Mouse (Mus musculus) brown adipose tissue, adult 24 weeks (tissue): Measurements from ENCODE around the gene Scamp4. TPM values are rescaled to one million over a fixed set of nuclear protein-coding genes. Genes with fewer than 3 reads are reported as not detected.
"Not testable (repeated sequence)": the region's sequence is repeated elsewhere in the genome, so short reads cannot be mapped to it uniquely, and the experiment has no call there.

Experiments
- H3K27ac ChIP-seq: fragments of 200-500 bp; replicated peaks from 2 replicates; pipeline ENCODE4 v1.5.1; 2012; ENCODE audit warnings: low read depth, mild to moderate bottlenecking, low read length
- H3K4me1 ChIP-seq: fragments of 200-500 bp; 2 replicates; pipeline ENCODE4 v1.6.1; 2012; ENCODE audit warnings: low read length, mixed read lengths; ENCODE audit not compliant: control insufficient read depth, insufficient read depth, insufficient read length
- H3K4me3 ChIP-seq: fragments of 200-500 bp; 2 replicates; pipeline ENCODE4 v1.5.1; 2012; ENCODE audit warnings: low read depth, mild to moderate bottlenecking, low read length, moderate library complexity; ENCODE audit not compliant: insufficient read depth
- polyA plus RNA-seq: library from polyadenylated mRNA; stranded (reverse); fragments of >200 nt; gene quantifications from 2 replicates; pipeline ENCODE4 v1.2.4, GENCODE M21; 2012; ENCODE audit not compliant: missing spikeins, insufficient read depth, insufficient read length

Scamp4 gene
- polyA plus RNA-seq, 1 experiment, result 16.2 TPM

DNA sequence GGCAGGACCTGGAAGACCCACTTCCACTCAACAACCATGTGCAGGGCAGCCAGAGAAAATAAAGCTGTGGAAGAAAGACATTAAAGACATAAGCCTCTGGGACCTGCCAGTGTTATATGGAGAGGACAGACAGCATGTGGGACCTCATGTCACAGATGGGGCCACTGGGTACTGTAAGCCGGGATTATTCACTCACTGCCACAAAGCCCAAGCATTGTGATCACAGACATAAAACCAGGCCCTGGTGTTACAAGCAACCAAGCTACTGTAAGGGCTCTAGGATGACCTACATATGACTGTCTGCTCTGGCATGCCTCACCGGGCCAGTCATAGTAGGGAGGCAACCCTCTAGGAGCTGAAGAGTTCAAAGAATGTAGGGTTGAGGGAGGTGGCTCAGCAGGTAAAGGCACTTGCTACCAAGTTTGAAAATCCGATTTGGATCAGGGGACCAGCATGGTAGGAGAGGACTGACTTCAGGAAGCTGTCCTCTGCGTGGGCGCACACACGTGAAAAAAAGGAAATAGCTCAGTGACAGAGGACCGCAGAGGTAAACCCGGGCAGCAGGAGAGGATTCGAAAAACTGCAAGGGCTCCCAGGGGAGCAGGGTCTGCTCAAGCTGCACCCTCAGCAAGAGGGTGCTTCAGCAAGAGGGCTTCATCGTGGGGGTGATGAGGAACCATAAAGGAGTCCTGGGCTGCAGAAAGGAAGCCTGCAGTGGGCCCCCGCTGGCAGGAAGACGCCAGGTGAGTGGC lies 13.4 kb upstream of the Scamp4 start:
- peak overlapping the region; percentile 70 for H3K27ac ChIP-seq
- peaks cover 25% of the 10 kb centered on the region for H3K4me1 ChIP-seq

DNA sequence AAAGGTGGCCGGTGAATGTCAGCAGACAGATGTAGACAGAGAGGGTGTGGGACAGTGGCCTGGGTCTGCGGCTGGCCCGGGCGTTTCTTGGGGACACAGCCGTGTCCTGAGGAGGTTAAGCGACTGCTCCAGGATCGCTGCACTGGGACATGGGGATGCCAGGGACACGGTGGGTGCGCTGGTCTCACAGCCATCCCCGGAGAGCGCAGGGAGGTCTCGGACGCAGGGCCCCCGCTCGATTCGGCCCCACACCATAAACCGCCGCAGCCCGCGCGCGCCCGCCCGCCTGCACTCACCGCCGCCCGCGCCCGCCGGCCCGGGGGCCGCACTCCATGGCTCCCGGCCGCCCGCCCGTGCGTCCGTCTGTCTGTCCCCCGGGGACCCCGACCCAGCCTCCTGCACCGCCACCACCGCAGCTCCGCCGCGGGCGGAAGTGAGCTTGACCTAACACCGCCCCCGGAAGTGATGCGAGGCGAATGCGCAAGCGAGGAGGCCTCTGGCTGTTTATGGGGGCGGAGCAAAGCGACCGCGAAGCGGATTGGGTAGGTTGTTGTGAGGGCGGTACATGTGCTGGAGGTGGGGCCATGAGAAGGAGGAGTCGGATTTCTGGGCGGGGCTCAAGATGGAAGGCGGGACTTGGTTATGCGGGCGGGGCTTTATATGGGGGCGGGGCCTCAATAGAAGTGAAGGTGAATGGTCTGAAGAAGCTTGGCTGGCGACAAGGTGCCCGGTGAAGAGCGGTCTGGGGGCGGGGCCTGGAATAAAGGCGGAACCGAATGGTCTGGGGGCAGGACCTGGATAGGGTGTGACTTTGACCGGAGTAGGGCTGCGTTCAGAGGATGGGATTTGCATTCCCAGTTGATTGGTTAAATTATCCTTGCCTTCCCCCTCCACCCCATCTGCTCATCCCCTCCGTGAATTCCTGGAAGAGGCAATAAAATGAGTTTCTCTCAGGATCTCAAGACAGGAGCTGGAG lies 12.5 kb upstream of the Scamp4 start, which contains the start of gene Abhd17a:
Gene Abhd17a, minus strand, starts transcription at position 463 of the 976 bp plus-strand sequence.
- peak within 1 kb of the TSS; percentile 70 for H3K27ac ChIP-seq
- H3K4me3 ChIP-seq, result peak within 1 kb of the TSS; percentile 96
- peaks cover 17% of the 10 kb centered on the region for H3K4me1 ChIP-seq

More for the DNA sequence above, 13.4 kb upstream of the Scamp4 start:
- peak overlapping the region; percentile 96 for H3K4me3 ChIP-seq

DNA sequence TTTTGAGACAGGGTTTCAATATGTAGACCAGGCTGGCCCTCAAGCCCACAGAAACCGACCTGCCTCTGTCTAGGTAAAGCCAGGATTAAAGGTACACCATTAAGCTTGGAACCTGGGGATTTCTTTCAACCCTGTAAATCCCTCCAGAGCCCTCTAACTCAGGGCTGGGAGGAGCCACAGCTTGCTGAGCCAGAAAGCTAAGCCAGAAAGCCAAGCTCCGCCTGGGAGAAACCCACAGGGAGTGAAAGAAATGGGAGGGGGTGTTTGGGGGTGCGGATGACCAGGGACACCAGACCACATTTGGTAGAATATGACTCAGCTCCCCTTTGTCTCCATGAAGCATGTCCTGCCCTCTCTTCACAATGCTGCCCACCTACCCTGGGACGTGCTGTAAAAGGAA lies 6.4 kb upstream of the Scamp4 start:
- H3K4me3 ChIP-seq, result no peak overlapping the region
- H3K4me1 ChIP-seq, result no peaks in the 10 kb centered on the region
- H3K27ac ChIP-seq, result no peak overlapping the region

DNA sequence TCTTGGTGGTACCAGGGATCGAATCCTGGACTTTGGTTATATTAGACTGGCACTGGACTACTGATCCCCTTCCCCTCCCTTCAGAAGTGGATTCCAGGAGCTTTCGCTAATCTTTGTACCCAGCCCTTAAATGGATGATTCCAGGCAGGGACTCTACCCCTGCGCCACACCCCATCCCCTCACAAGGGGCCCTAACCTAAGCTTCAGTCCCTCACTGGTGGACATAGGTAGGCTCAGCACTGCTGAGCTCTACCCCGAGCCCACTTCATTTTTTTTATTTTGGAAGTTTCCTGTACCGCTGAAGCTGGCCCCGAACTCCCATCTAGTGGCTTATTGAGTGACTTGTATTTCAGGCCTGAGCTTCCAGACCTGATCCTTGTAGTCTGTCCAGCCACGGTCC lies 692 bp downstream of the Scamp4 start:
- Histone ChIP-seq H3K27ac (peak overlapping the region; percentile 65), H3K4me1 (peaks cover 6% of the 10 kb centered on the region), H3K4me3 (peak overlapping the region; percentile 92)

DNA sequence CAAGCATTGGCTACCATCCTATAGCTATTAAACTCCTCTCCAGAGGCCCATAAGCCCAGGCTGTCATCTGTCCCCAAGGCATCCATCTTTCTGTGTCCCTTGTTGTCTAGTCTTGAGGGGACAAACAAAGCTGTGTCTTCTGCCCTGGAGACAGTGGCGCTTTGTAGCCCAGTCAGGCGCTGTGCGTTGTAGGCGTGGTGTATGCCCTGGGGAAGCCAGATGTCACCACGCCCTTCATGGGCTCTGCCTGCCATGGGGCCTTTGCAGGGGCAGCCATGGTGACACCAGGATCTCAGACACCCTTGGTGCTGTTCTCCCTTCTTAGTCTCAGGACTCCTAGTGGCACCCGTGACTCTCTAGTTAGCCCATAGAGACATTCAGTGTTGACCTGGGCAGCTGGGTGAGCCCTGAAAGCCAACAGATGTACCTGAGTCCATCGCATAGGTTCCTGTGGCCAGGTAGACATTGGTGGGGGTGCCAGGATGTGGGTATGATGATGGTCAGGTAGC lies 1.4 kb downstream of the Scamp4 start:
- Histone ChIP-seq H3K4me3 (no peak overlapping the region), H3K27ac (0 out of 2 replicates have a peak overlapping the region, but pooled peaks have one; percentile 65), H3K4me1 (peaks cover 6% of the 10 kb centered on the region)

DNA sequence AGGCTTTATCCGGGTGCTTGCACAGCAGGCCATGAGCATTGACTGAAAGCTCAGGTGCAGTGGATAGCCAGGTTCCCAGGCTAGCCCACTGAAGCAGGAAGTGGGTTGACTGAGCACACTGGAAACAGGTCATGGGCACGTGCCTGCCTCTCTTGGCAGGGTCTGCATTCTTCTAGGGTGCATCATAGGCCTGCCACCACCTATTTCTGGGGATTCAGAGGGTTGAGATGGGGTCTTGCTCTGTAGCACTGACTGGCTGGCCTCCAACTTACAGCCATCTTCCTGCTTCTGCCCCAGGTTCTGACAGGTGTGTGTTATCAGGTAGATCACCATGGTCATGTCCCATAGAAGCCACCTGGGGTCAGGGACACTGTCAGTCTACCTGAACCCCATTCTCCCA lies 2.3 kb downstream of the Scamp4 start:
- H3K4me3 ChIP-seq, result no peak overlapping the region
- H3K4me1 ChIP-seq, result peaks cover 6% of the 10 kb centered on the region
- H3K27ac ChIP-seq, result no peak overlapping the region

DNA sequence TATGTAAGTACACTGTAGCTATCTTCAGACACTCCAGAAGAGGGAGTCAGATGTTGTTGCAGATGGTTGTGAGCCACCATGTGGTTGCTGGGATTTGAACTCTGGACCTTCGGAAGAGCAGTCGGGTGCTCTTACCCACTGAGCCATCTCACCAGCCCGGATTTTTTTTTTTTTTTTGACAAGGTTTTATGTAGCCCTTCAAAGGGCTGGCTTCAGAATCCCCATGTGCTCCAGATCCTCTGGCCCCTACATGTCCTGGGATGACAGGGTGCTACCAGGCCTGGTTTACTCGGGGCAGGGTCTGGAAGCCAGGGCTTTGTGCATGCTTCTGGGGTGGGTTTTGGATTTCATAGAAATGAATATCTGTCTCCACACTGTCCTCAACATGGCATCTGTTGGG lies 3.0 kb downstream of the Scamp4 start, which contains the start of gene Gm49322:
Gene Gm49322, plus strand, starts transcription at position 301 of the 400 bp plus-strand sequence.
- H3K4me3 ChIP-seq, H3K4me1 ChIP-seq, H3K27ac ChIP-seq: not testable (repeated sequence)

DNA sequence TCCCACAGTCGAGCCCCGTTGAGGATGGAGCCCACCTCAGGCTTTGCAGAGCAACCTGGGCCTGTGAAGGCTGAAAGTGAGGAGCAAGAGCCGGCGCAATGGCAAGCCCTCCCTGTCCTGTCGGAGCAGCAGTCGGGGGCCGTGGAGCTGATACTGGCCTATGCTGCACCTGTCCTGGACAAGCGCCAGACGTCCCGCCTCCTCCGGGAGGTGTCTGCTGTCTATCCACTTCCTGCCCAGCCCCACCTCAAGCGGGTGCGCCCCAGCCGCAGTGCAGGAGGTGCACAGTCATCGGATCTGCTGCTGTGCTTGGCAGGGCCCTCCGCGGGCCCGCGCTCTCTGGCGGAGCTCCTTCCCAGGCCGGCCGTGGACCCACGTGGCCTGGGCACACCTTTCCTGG lies 3.6 kb downstream of the Scamp4 start:
- H3K27ac ChIP-seq, result no peak overlapping the region
- H3K4me3 ChIP-seq, result no peak overlapping the region
- H3K4me1 ChIP-seq, result peaks cover 6% of the 10 kb centered on the region

DNA sequence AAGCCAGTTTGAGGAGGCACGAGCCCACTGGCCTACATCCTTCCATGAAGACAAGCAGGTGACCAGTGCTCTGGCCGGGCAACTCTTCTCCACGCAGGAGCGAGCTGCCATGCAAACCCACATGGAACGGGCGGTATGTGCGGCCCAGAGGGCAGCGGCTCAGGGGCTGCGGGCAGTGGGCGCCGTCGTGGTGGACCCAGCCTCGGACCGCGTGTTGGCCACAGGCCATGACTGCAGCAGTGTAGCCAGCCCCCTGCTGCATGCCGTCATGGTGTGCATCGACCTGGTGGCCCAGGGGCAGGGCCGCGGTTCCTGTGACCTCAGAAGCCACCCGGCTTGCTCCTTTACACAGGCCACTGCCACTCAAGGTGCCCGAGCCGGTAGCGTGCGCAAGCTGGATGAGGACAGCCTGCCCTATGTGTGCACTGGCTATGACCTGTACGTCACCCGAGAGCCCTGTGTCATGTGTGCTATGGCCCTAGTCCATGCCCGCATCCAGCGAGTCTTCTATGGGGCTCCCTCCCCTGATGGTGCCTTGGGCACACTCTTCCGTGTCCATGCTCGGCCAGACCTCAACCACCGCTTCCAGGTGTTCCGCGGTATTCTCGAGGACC lies 4.2 kb downstream of the Scamp4 start:
- H3K4me1 ChIP-seq, result peaks cover 6% of the 10 kb centered on the region
- no peak overlapping the region for H3K4me3 ChIP-seq

DNA sequence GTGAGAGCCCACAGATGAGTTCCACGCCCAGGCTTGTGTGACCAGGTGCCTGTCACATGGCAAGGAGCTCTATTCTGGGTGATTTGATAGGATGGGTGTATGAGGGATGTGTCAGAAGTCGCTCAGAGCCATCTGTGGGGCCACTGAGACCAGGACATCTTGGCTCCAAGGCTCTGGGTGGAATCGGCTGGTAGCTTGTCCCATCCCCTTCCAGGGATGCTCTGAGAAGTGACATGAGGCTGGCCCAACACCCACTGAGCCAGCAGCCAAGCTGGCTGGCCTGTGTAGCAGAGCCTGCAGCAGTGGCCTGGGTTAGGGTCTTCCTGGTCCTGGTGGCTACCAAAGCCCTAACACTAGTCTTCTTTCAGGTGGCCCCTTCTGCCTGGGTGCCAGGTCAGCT lies 5.8 kb downstream of the Scamp4 start:
- Histone ChIP-seq H3K4me1 (peaks cover 6% of the 10 kb centered on the region), H3K4me3 (no peak overlapping the region), H3K27ac (no peak overlapping the region)

More for the DNA sequence above, 4.2 kb downstream of the Scamp4 start:
- no peak overlapping the region for H3K27ac ChIP-seq

DNA sequence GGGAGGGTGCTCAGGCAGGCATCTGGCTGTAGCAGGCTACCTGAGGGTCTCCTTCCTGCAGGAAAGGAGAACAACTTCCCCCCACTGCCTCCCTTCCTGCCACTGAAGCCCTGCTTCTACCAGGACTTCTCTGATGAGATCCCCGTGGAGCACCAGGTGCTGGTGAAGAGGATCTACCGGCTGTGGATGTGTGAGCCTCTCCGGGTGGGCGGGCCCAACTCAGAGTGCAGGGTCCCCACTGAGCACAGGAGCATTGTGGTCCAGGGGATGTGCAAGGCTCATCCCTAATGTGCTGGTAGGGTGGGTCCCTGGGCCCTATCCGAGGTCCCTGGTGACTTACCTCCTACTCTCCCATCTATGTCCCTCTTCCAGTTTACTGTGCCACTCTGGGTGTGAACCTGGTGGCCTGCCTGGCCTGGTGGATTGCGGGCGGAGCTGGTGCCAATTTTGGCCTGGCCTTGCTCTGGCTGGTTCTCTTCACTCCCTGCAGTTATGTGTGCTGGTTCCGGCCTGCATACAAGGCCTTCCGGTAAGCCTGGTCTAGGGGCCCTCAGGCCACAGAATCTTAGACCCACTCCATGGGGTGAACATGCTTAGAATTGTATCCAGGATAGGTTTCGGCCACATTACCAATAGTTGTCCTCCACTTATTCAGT lies 6.7 kb downstream of the Scamp4 start:
- Histone ChIP-seq H3K4me3 (no peak overlapping the region), H3K4me1 (no peaks in the 10 kb centered on the region), H3K27ac (no peak overlapping the region)

DNA sequence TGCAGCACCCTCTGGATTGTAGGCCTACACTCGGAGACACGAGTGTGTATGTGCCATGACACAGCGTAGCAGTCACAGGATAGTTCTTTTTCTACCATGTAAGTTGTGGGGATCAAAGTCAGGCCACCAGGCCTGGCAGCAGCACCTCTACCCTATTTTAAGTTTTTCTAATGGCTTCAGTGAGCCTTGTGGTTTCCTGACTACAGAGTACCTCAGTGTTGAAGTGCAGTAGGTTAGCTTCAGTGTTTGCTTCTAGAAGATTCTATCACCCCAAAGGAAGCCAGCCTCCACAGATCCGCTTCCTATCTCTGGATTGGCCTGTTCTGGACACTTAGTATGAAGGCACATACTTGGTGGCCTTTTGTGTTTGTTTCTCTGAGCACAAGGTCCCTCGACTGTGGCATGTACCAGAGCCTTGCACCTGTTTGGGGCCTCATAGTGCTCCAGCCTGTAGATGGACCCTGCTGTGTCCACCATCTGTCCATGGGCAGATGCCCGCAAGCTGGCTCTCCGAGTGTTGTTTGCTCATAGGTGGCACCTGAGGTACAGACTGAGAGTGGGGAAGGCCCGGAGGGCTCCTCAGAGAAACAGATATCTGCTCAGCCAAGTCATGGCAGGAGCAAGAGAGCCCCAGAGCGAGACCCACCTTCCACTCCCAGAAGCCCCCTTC lies 7.6 kb downstream of the Scamp4 start:
- H3K4me3 ChIP-seq, result no peak overlapping the region
- H3K4me1 ChIP-seq, result no peaks in the 10 kb centered on the region
- H3K27ac ChIP-seq, result no peak overlapping the region

DNA sequence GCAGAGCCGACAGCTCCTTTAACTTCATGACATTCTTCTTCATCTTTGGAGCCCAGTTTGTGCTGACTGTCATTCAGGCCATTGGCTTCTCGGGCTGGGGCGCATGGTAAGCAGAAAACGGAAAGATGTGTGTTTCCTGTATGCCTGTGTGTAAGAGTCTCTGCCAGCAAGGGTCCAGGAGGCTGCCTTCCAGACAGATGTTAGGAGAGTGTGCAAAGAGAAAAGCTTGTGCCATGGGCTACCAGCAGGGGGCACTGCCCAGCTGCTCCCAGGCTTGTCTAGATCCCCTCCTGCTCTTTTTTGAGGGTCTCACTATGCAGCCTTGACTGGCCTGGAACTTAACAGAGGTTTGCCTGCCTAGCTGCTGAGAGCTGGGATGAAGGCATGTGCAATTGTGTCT lies 8.4 kb downstream of the Scamp4 start:
- H3K4me1 ChIP-seq, result no peaks in the 10 kb centered on the region
- H3K4me3 ChIP-seq, result no peak overlapping the region
- H3K27ac ChIP-seq, result no peak overlapping the region

DNA sequence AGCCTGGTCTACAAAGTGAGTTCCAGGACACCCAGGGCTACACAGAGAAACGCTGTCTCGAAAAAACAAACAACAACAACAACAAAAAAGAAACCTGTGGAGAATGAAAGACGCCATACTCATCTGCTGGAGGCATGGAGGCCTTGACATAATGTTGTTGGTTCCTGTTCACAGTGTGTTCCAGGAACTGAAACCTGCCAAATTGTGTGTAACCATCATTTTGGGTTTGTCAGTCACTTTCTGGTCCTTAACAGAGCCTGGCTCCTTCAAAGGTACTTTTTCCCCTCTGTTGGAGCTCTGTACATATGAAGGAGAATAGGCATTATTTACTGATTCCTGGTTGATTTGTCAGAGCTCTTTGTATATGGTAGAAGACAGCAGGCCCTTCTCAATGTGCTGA lies 9.2 kb downstream of the Scamp4 start:
- Histone ChIP-seq H3K4me3 (no peak overlapping the region), H3K27ac (no peak overlapping the region), H3K4me1 (no peaks in the 10 kb centered on the region)
